Mouse (Mus musculus) right cerebral cortex, postnatal 14 days (tissue): Measurements from ENCODE around the gene Mageb18.
"Not testable (repeated sequence)": the region's sequence is repeated elsewhere in the genome, so short reads cannot be mapped to it uniquely, and the experiment has no call there.

Source experiments
- DNase-seq: peaks from one replicate; pipeline ENCODE4 v3.0.0; 2022

The Mageb18 gene

GRCm38 (mm10) chrX:92599472-92599871 lies at the start of gene Mageb18:
Gene Mageb18 (minus strand): TSS chrX:92599572.
- no peak for DNase-seq

- DNase-seq, result no peak
Observed at GRCm38 (mm10) chrX:92612788-92613187, 13.4 kb upstream of the Mageb18 start.

- DNase-seq, result no peak
Observed at GRCm38 (mm10) chrX:92610466-92610865, 11.1 kb upstream of the Mageb18 start.

GRCm38 (mm10) chrX:92597324-92597723 lies 2.0 kb downstream of the Mageb18 start:
- DNase-seq, result peak; percentile 23

GRCm38 (mm10) chrX:92527826-92528225 lies 71.5 kb downstream of the Mageb18 start:
- DNase-seq, result no peak

- DNase-seq, result no peak
Observed at GRCm38 (mm10) chrX:92498254-92498653, 101.1 kb downstream of the Mageb18 start.

GRCm38 (mm10) chrX:92489649-92490048 lies 109.7 kb downstream of the Mageb18 start, which contains the start of gene Gm5941:
Gene Gm5941 (plus strand): TSS chrX:92489949.
- DNase-seq, result not testable (repeated sequence)

- no peak for DNase-seq
Observed at GRCm38 (mm10) chrX:92464773-92465172, 134.6 kb downstream of the Mageb18 start.

GRCm38 (mm10) chrX:92460496-92460895 lies 138.9 kb downstream of the Mageb18 start:
- DNase-seq, result no peak

GRCm38 (mm10) chrX:92387384-92387783 lies 212.0 kb downstream of the Mageb18 start:
- DNase-seq, result no peak

GRCm38 (mm10) chrX:92342924-92343323 lies 256.4 kb downstream of the Mageb18 start:
- peak; percentile 27 for DNase-seq

- no peak for DNase-seq
Observed at GRCm38 (mm10) chrX:92340906-92341305, 258.5 kb downstream of the Mageb18 start.

- DNase-seq, result no peak
Observed at GRCm38 (mm10) chrX:92339551-92339950, 259.8 kb downstream of the Mageb18 start.

- DNase-seq, result no peak
Observed at GRCm38 (mm10) chrX:92333459-92333858, 265.9 kb downstream of the Mageb18 start.

- DNase-seq, result no peak
Observed at GRCm38 (mm10) chrX:92323599-92323998, 275.8 kb downstream of the Mageb18 start.

- no peak for DNase-seq
Observed at GRCm38 (mm10) chrX:92280619-92281018, 318.8 kb downstream of the Mageb18 start.
